Mouse (Mus musculus) cerebellum, adult 2 months (tissue): ENCODE data around the gene Dcbld2.

Experiments
- CTCF ChIP-seq: fragments of 200-500 bp; IDR thresholded peaks from 2 replicates; pipeline ENCODE4 v1.5.1; 2011; ENCODE audit warnings: low read depth, mild to moderate bottlenecking, control low read depth, low read length, moderate library complexity, borderline replicate concordance; ENCODE audit not compliant: insufficient read depth
- POLR2A ChIP-seq: fragments of 200-500 bp; IDR thresholded peaks from 2 replicates; pipeline ENCODE4 v1.6.1; 2011; ENCODE audit warnings: low read length, control low read depth, borderline replicate concordance; ENCODE audit not compliant: insufficient read depth

- TF ChIP-seq CTCF (no peak), POLR2A (no peak)
Measured at GRCm38 (mm10) chr16:58432384-58432783, 24.1 kb downstream of the Dcbld2 start.
